Mouse (Mus musculus): ENCODE data around the gene Gnaq. TPM values are rescaled to one million over a fixed set of nuclear protein-coding genes. Genes with fewer than 3 reads are reported as not detected.
A peak's percentile ranks its signal among the peaks of the same experiment; 100 is the strongest.
"Not testable (repeated sequence)": the region's sequence is repeated elsewhere in the genome, so short reads cannot be mapped to it uniquely, and the experiment has no call there.

The Gnaq gene
- polyA plus RNA-seq (2014; fragmentation: Nextera tagmentation; extraction: Ambion mirVana), result 7.6 and 8.6 TPM in 2 replicates

DNA sequence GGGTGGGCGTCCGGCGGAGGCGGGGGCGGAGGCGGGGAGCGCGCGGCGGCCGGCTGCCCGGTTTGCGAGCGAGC is at the start of gene Gnaq:
Gene Gnaq (plus strand): TSS at position 41 of the 74 bp plus-strand sequence.
- Histone ChIP-seq H3K4me2 (peak within 1 kb of the TSS; percentile 86), H3K36me3 (ENCODE audit: control insufficient read depth, insufficient read depth, low read length) (no peaks in the 10 kb centered on the region), H3K27ac (ENCODE audit: low read depth, low read length) (peak within 1 kb of the TSS; percentile 93), H3K4me3 (ENCODE audit: low read depth, low read length) (peak within 1 kb of the TSS; percentile 84), H3K4me1 (replicated peaks; ENCODE audit: control insufficient read depth, insufficient read depth, low read length) (peaks cover 25% of the 10 kb centered on the region), H3K9ac (ENCODE audit: low read depth, low read length) (peak within 1 kb of the TSS; percentile 84), H3K9me3 (ENCODE audit: control insufficient read depth, low read length) (no peaks in the 10 kb centered on the region), H3K27me3 (replicated peaks; ENCODE audit: control insufficient read depth, insufficient read depth, low read length) (peaks cover 8% of the 10 kb centered on the region)
- ATAC-seq (replicated peaks; ENCODE audit: low FRiP score) (no peak), DNase-seq (ENCODE audit: low spot score) (no peak)
- 0% methylated on average over 2 of the region's 14 CpGs for WGBS

GRCm38 (mm10) chr19:16083981-16084630 is 48.5 kb upstream of the Gnaq start:
- not testable (repeated sequence) for H3K9ac ChIP-seq (ENCODE audit: low read depth, low read length); DNase-seq (ENCODE audit: low spot score); H3K4me1 ChIP-seq (replicated peaks; ENCODE audit: control insufficient read depth, insufficient read depth, low read length); ATAC-seq (replicated peaks; ENCODE audit: low FRiP score); H3K36me3 ChIP-seq (ENCODE audit: control insufficient read depth, insufficient read depth, low read length); H3K27me3 ChIP-seq (replicated peaks; ENCODE audit: control insufficient read depth, insufficient read depth, low read length); H3K4me3 ChIP-seq (ENCODE audit: low read depth, low read length); H3K9me3 ChIP-seq (ENCODE audit: control insufficient read depth, low read length); H3K4me2 ChIP-seq; H3K27ac ChIP-seq (ENCODE audit: low read depth, low read length)
- 91% methylated on average over 20 of the region's 21 CpGs for WGBS

DNA sequence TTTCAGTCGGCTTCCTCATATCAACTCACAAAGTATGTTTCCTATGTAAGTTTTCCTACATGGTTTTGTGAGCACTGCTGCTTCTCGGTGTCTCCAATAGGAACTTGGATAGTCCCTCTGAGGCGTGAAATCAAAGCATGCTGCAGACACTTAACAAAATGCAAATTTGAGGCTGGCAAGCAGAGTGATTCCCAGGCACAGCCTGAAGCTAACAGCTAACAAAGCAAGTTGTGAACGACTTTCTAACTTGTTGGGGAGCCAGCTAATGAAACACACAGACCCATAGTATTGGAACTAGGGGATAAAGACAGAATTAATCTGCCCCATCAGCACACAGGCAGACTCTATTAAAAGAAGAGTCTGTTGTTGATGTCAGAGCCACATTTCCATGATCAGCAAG is 47.4 kb upstream of the Gnaq start:
- 68% methylated on average over 4 of the region's 4 CpGs for WGBS
- Histone ChIP-seq H3K9ac (ENCODE audit: low read depth, low read length) (no peak overlapping the region), H3K36me3 (ENCODE audit: control insufficient read depth, insufficient read depth, low read length) (no peaks in the 10 kb centered on the region), H3K27me3 (replicated peaks; ENCODE audit: control insufficient read depth, insufficient read depth, low read length) (no peaks in the 10 kb centered on the region), H3K4me1 (replicated peaks; ENCODE audit: control insufficient read depth, insufficient read depth, low read length) (no peaks in the 10 kb centered on the region), H3K27ac (ENCODE audit: low read depth, low read length) (no peak overlapping the region), H3K4me3 (ENCODE audit: low read depth, low read length) (no peak overlapping the region), H3K9me3 (ENCODE audit: control insufficient read depth, low read length) (peaks cover 2% of the 10 kb centered on the region; the same call in 1 of the 2 replicates), H3K4me2 (no peak overlapping the region)
- DNase-seq (ENCODE audit: low spot score), result no peak
- no peak for ATAC-seq (replicated peaks; ENCODE audit: low FRiP score)

DNA sequence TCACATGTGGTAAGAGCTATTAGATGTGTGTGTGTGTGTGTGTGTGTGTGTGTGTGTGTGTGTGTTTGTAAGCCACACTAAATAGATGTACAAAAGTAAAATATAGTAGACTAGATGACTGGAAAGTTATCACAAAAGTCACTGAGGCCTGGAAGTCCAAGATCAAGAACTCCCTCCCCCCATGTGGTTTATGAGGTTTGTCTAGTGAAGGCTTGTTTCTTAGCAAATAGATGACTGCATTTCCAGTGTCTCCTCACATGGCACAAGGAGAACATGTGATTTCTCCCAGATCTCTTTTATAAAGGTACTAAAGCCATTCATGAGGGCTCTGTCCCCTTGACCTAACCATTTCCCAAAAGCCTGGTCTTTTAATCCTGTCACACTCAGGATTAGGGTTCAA is 46.5 kb upstream of the Gnaq start:
- ATAC-seq (replicated peaks; ENCODE audit: low FRiP score) (no peak), DNase-seq (ENCODE audit: low spot score) (no peak)
- H3K36me3 ChIP-seq (ENCODE audit: control insufficient read depth, insufficient read depth, low read length), result no peaks in the 10 kb centered on the region
- no peak overlapping the region for H3K4me3 ChIP-seq (ENCODE audit: low read depth, low read length)
- H3K27me3 ChIP-seq (replicated peaks; ENCODE audit: control insufficient read depth, insufficient read depth, low read length), result no peaks in the 10 kb centered on the region
- H3K4me1 ChIP-seq (replicated peaks; ENCODE audit: control insufficient read depth, insufficient read depth, low read length), result no peaks in the 10 kb centered on the region
- no peak overlapping the region for H3K27ac ChIP-seq (ENCODE audit: low read depth, low read length)
- H3K9ac ChIP-seq (ENCODE audit: low read depth, low read length), result no peak overlapping the region
- H3K9me3 ChIP-seq (ENCODE audit: control insufficient read depth, low read length), result no peaks in the 10 kb centered on the region; the same call in 1 of the 2 replicates
- no peak overlapping the region for H3K4me2 ChIP-seq

DNA sequence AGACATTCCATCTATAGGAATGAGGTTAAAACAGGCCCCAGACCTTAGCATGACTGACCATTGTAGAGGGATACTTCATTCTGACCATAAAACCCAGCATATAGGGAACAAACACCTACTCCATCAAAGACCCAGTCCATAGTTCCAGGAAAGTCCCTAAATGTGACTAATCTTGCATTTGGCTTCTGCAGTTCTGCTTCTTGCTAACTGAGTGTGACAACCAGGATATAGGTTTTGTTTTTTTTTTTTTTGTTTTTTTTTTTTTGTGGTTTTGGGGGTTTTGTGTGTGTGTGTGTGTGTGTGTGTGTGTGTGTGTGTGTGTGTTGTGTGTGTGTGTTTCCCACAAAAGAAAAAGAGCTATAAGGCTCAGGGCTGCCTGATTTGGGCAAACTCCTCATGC is 46.0 kb upstream of the Gnaq start:
- ATAC-seq (replicated peaks; ENCODE audit: low FRiP score), result no peak
- Histone ChIP-seq H3K4me1 (replicated peaks; ENCODE audit: control insufficient read depth, insufficient read depth, low read length) (no peaks in the 10 kb centered on the region), H3K27me3 (replicated peaks; ENCODE audit: control insufficient read depth, insufficient read depth, low read length) (no peaks in the 10 kb centered on the region), H3K4me2 (no peak overlapping the region), H3K9me3 (ENCODE audit: control insufficient read depth, low read length) (no peaks in the 10 kb centered on the region; the same call in 1 of the 2 replicates), H3K36me3 (ENCODE audit: control insufficient read depth, insufficient read depth, low read length) (no peaks in the 10 kb centered on the region), H3K27ac (ENCODE audit: low read depth, low read length) (no peak overlapping the region), H3K4me3 (ENCODE audit: low read depth, low read length) (no peak overlapping the region), H3K9ac (ENCODE audit: low read depth, low read length) (no peak overlapping the region)
- no peak for DNase-seq (ENCODE audit: low spot score)

DNA sequence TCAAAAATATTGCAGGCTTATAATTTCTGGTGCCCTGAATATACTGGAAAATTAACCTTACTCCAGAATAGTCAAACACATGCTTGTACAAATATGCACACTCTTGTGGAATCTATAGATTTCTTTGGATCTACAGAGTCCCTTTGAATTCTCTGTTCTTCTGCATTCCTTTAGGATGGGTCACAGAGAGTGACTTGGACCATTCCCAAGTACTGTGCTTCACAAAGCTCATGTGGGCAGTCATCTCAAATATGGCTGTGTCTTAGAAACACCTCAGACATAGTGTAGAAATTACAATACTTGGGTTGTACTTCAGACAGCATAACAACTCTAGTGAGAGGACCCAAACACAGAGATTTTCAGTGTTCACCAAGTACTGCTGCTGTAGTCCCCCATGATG is 45.2 kb upstream of the Gnaq start:
- Histone ChIP-seq H3K4me1 (replicated peaks; ENCODE audit: control insufficient read depth, insufficient read depth, low read length) (no peaks in the 10 kb centered on the region), H3K4me3 (ENCODE audit: low read depth, low read length) (no peak overlapping the region), H3K27ac (ENCODE audit: low read depth, low read length) (no peak overlapping the region), H3K36me3 (ENCODE audit: control insufficient read depth, insufficient read depth, low read length) (no peaks in the 10 kb centered on the region), H3K9ac (ENCODE audit: low read depth, low read length) (no peak overlapping the region), H3K9me3 (ENCODE audit: control insufficient read depth, low read length) (no peaks in the 10 kb centered on the region; the same call in 1 of the 2 replicates), H3K4me2 (no peak overlapping the region), H3K27me3 (replicated peaks; ENCODE audit: control insufficient read depth, insufficient read depth, low read length) (no peaks in the 10 kb centered on the region)
- DNase-seq (ENCODE audit: low spot score), result no peak
- ATAC-seq (replicated peaks; ENCODE audit: low FRiP score), result no peak

DNA sequence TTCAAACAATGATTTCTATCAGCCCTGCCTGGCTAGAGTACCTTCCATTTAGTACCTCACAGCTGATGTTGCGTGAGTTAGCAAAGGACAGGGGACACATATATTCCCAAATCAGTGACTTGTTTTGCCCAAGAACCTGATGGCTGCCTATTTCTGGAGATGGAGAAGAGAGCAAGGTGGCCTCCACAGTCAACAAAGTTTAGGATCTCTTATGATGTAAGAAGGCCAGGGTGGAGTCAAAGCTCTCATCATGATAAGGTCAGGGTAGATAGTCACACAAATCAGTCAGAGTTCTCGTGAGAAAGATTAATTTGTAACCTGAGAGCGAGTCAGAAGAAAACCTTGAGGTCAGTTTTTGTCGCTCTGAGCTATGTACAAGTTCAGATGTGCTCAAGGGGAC is 39.0 kb upstream of the Gnaq start:
- no peak overlapping the region for H3K4me3 ChIP-seq (ENCODE audit: low read depth, low read length)
- no peak overlapping the region for H3K9ac ChIP-seq (ENCODE audit: low read depth, low read length)
- no peaks in the 10 kb centered on the region for H3K36me3 ChIP-seq (ENCODE audit: control insufficient read depth, insufficient read depth, low read length)
- DNase-seq (ENCODE audit: low spot score) (no peak), ATAC-seq (replicated peaks; ENCODE audit: low FRiP score) (no peak)
- no peak overlapping the region for H3K27ac ChIP-seq (ENCODE audit: low read depth, low read length)
- H3K27me3 ChIP-seq (replicated peaks; ENCODE audit: control insufficient read depth, insufficient read depth, low read length), result no peaks in the 10 kb centered on the region
- no peaks in the 10 kb centered on the region for H3K9me3 ChIP-seq (ENCODE audit: control insufficient read depth, low read length)
- WGBS, result 72% methylated on average over 4 of the region's 4 CpGs
- H3K4me2 ChIP-seq, result no peak overlapping the region
- H3K4me1 ChIP-seq (replicated peaks; ENCODE audit: control insufficient read depth, insufficient read depth, low read length), result no peaks in the 10 kb centered on the region

DNA sequence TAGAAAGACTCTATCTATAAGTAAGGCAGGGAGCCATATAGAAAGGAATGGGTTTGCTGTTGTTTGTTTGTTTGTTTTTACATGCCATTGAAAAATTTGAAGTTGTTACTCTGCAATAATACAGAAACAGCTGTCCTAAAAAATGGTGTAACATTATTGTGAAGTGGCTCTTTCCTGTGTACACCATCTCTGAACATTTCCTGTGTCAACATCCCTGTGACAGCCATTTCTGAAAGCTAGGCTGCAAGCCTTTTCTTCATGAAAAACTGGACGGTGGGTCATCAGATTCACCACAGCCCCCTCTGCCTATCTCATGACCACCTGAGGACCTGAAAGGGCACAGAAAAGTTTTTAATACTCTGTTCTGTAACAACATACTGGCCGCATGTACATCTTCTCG is 22.7 kb upstream of the Gnaq start:
- H3K4me2 ChIP-seq, result no peak overlapping the region
- H3K27ac ChIP-seq (ENCODE audit: low read depth, low read length), result no peak overlapping the region
- WGBS, result 75% methylated on average over 3 of the region's 3 CpGs

DNA sequence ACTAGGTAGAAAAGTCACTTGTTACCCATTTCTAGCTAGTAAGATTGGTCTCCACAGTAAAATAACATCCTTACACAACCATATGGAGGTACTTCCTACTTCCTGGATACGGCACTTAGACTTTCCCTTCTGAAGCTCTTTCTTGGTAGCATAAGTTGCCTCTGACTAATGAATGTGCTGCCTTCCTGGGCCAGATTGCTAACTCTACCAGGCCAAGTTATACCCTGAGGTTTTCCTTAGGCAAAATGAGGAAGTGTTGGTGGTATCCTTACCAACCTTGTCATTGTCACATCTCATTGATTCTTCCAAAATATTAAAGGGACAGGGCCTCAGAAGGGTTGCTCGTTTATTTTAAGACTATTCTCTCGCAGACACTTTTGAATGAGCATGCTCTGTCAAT is 22.0 kb upstream of the Gnaq start:
- Histone ChIP-seq H3K36me3 (ENCODE audit: control insufficient read depth, insufficient read depth, low read length) (no peaks in the 10 kb centered on the region), H3K27me3 (replicated peaks; ENCODE audit: control insufficient read depth, insufficient read depth, low read length) (no peaks in the 10 kb centered on the region), H3K4me3 (ENCODE audit: low read depth, low read length) (no peak overlapping the region), H3K4me1 (replicated peaks; ENCODE audit: control insufficient read depth, insufficient read depth, low read length) (no peaks in the 10 kb centered on the region), H3K9ac (ENCODE audit: low read depth, low read length) (no peak overlapping the region), H3K4me2 (no peak overlapping the region), H3K27ac (ENCODE audit: low read depth, low read length) (no peak overlapping the region), H3K9me3 (ENCODE audit: control insufficient read depth, low read length) (no peaks in the 10 kb centered on the region)
- ATAC-seq (replicated peaks; ENCODE audit: low FRiP score) (no peak), DNase-seq (ENCODE audit: low spot score) (no peak)
- 74% methylated on average over 3 of the region's 3 CpGs for WGBS

More for the DNA sequence above, 22.7 kb upstream of the Gnaq start:
- no peak for DNase-seq (ENCODE audit: low spot score)
- no peaks in the 10 kb centered on the region for H3K36me3 ChIP-seq (ENCODE audit: control insufficient read depth, insufficient read depth, low read length)
- H3K9me3 ChIP-seq (ENCODE audit: control insufficient read depth, low read length), result no peaks in the 10 kb centered on the region
- H3K4me3 ChIP-seq (ENCODE audit: low read depth, low read length), result no peak overlapping the region
- ATAC-seq (replicated peaks; ENCODE audit: low FRiP score), result no peak
- H3K4me1 ChIP-seq (replicated peaks; ENCODE audit: control insufficient read depth, insufficient read depth, low read length), result no peaks in the 10 kb centered on the region
- no peak overlapping the region for H3K9ac ChIP-seq (ENCODE audit: low read depth, low read length)
- H3K27me3 ChIP-seq (replicated peaks; ENCODE audit: control insufficient read depth, insufficient read depth, low read length), result no peaks in the 10 kb centered on the region
